Mouse (Mus musculus) lung, postnatal 36 days (tissue): ENCODE data around the gene Mfrp.
A peak's percentile ranks its signal among the peaks of the same experiment; 100 is the strongest.

Source experiments
- DNase-seq: peaks from one replicate; pipeline ENCODE4 v3.0.0; 2022; ENCODE audit warnings: mixed read lengths

Gene Mfrp

GRCm38 (mm10) chr9:44131276-44131590 is 29.7 kb downstream of the Mfrp start:
- no peak for DNase-seq

- DNase-seq: no peak
Measured at GRCm38 (mm10) chr9:44132200-44132599, 30.7 kb downstream of the Mfrp start.

- no peak for DNase-seq
Measured at GRCm38 (mm10) chr9:44133287-44133686, 31.8 kb downstream of the Mfrp start.

- peak; percentile 76 for DNase-seq
Measured at GRCm38 (mm10) chr9:44134101-44134850, 32.7 kb downstream of the Mfrp start, which contains the start of gene Mcam. Gene Mcam, plus strand, starts transcription at chr9:44134469.

GRCm38 (mm10) chr9:44134851-44135730 is 33.6 kb downstream of the Mfrp start:
- peak; percentile 60 for DNase-seq

- no peak for DNase-seq
Measured at GRCm38 (mm10) chr9:44135731-44136411, 34.3 kb downstream of the Mfrp start.

- DNase-seq: no peak
Measured at GRCm38 (mm10) chr9:44137846-44138245, 36.3 kb downstream of the Mfrp start.

- DNase-seq: no peak
Measured at GRCm38 (mm10) chr9:44141951-44142350, 40.4 kb downstream of the Mfrp start.

GRCm38 (mm10) chr9:44143421-44143820 is 41.9 kb downstream of the Mfrp start:
- no peak for DNase-seq

GRCm38 (mm10) chr9:44144023-44144717 is 42.6 kb downstream of the Mfrp start:
- DNase-seq: peak; percentile 55

- no peak for DNase-seq
Measured at GRCm38 (mm10) chr9:44144718-44145060, 43.2 kb downstream of the Mfrp start.

- peak; percentile 67 for DNase-seq
Measured at GRCm38 (mm10) chr9:44147290-44147689, 45.8 kb downstream of the Mfrp start.
